Mouse (Mus musculus) ES-E14 (cell line): Measurements from ENCODE around the gene Sptbn2. TPM values are rescaled to one million over a fixed set of nuclear protein-coding genes. Genes with fewer than 3 reads are reported as not detected.

Experiments
- DNase-seq: peaks from one replicate; pipeline ENCODE4 v3.0.0-alpha.2; 2013; ENCODE audit warnings: low read depth, low spot score
- H3K27ac ChIP-seq: 2 replicates; pipeline ENCODE4 v1.5.1; 2012; ENCODE audit warnings: low read depth, mild to moderate bottlenecking, low read length, moderate library complexity, mixed read lengths; ENCODE audit not compliant: poor library complexity, insufficient read depth, severe bottlenecking
- H3K36me3 ChIP-seq: 2 replicates; pipeline ENCODE4 v1.6.1; 2012; ENCODE audit warnings: mild to moderate bottlenecking, low read length, moderate library complexity, mixed read lengths; ENCODE audit not compliant: control insufficient read depth, poor library complexity, insufficient read depth, severe bottlenecking
- H3K4me1 ChIP-seq, 2 experiments: fragments of 150-350 bp in 1 of 2; sonication (generic) in 1 of 2; 2 replicates each; pipeline ENCODE4 v1.6.1; 2012; ENCODE audit warnings: low read length in 2 of 2, mild to moderate bottlenecking in 1 of 2, mixed read lengths in 1 of 2; ENCODE audit not compliant: control insufficient read depth in 2 of 2, insufficient read depth in 2 of 2, poor library complexity in 1 of 2
- H3K4me3 ChIP-seq, 2 experiments: fragments of 150-350 bp in 1 of 2; sonication (generic) in 1 of 2; 2 replicates each; pipeline ENCODE4 v1.5.1; 2012; ENCODE audit warnings: low read length in 2 of 2, low read depth in 1 of 2, mild to moderate bottlenecking in 1 of 2, mixed read lengths in 1 of 2; ENCODE audit not compliant: insufficient read depth in 1 of 2, poor library complexity in 1 of 2, severe bottlenecking in 1 of 2
- H3K9ac ChIP-seq: 2 replicates; pipeline ENCODE4 v1.6.1; 2012; ENCODE audit warnings: low read depth, mild to moderate bottlenecking, low read length, mixed read lengths; ENCODE audit not compliant: poor library complexity, insufficient read depth, severe bottlenecking
- H3K9me3 ChIP-seq: fragments of 150-350 bp; sonication (generic); 2 replicates; pipeline ENCODE4 v1.6.1; 2012; ENCODE audit warnings: low read depth, mild to moderate bottlenecking, low read length; ENCODE audit not compliant: control insufficient read depth, insufficient read depth
- CHD2 ChIP-seq: IDR thresholded peaks from 2 replicates; pipeline ENCODE4 v1.6.1; 2014; ENCODE audit warnings: mild to moderate bottlenecking, low read depth, low read length, inconsistent platforms
- HCFC1 ChIP-seq: IDR thresholded peaks from 2 replicates; pipeline ENCODE4 v1.6.1; 2012; ENCODE audit warnings: low read length, inconsistent platforms, borderline replicate concordance; ENCODE audit not compliant: insufficient read depth
- MAFK ChIP-seq: IDR thresholded peaks from 2 replicates; pipeline ENCODE4 v1.6.1; 2014; ENCODE audit warnings: mild to moderate bottlenecking, low read depth, low read length, inconsistent platforms; ENCODE audit not compliant: insufficient read depth
- ZC3H11A ChIP-seq: IDR thresholded peaks from 2 replicates; pipeline ENCODE4 v1.6.1; 2012; ENCODE audit warnings: low read depth, mild to moderate bottlenecking, inconsistent platforms, low read length, borderline replicate concordance
- ZNF384 ChIP-seq: IDR thresholded peaks from 2 replicates; pipeline ENCODE4 v1.6.1; 2012; ENCODE audit warnings: low read depth, low read length, inconsistent platforms
- in situ Hi-C, 2 experiments: fragments of 600-800 bp; cut with MboI; formaldehyde crosslinking; loops; one replicate each; pipeline ENCODE4 v1.15.1; 2025; ENCODE audit warnings: low sequenced_read_pairs in 2 of 2, inconsistent platforms in 1 of 2; ENCODE audit not compliant: unreplicated experiment in 2 of 2
- total RNA-seq: library from RNA; depleted of rRNA; stranded (reverse); fragments of 300-350 nt; gene quantifications from 2 replicates; pipeline ENCODE4 v1.2.3, GENCODE M21; 2012; rRNA removed

Sptbn2 gene
- 14.1 and 36.7 TPM in 2 replicates for total RNA-seq

- in situ Hi-C loops = no loop called here
- H3K9ac ChIP-seq = peak within 1 kb of the TSS; percentile 65
These were observed at the start of gene Sptbn2 for GRCm38 (mm10) chr19:4711098-4711600. Gene Sptbn2 (plus strand): TSS chr19:4711167.

GRCm38 (mm10) chr19:4666815-4667214 is 44.2 kb upstream of the Sptbn2 start:
- DNase-seq = no peak
- no peaks in the 10 kb centered on the region for H3K9me3 ChIP-seq
- in situ Hi-C loops = no loop called here

More at GRCm38 (mm10) chr19:4711098-4711600, at the start of gene Sptbn2:
- H3K27ac ChIP-seq = no peak within 1 kb of the TSS
- no peaks in the 10 kb centered on the region for H3K9me3 ChIP-seq
- DNase-seq = no peak
- H3K4me3 ChIP-seq = peak within 1 kb of the TSS; percentile 65 to 82
- no peak for TF ChIP-seq HCFC1
- no peak for TF ChIP-seq ZNF384
- no peak for TF ChIP-seq CHD2
- TF ChIP-seq MAFK = no peak
- TF ChIP-seq ZC3H11A = no peak
- H3K4me1 ChIP-seq = peaks cover 0 to 4% of the 10 kb centered on the region in 2 experiments; a peak in 1 of 4 replicates
- H3K36me3 ChIP-seq = no peaks in the 10 kb centered on the region

GRCm38 (mm10) chr19:4670776-4671175 is 40.2 kb upstream of the Sptbn2 start:
- in situ Hi-C loops = no loop called here
- Histone ChIP-seq H3K4me3 (no peak overlapping the region), H3K27ac (no peak overlapping the region), H3K9me3 (no peaks in the 10 kb centered on the region), H3K36me3 (no peaks in the 10 kb centered on the region), H3K4me1 (no peaks in the 10 kb centered on the region), H3K9ac (no peak overlapping the region)
- TF ChIP-seq ZNF384 (no peak), MAFK (no peak), CHD2 (no peak), HCFC1 (no peak), ZC3H11A (no peak)
- DNase-seq = no peak

More at GRCm38 (mm10) chr19:4666815-4667214, 44.2 kb upstream of the Sptbn2 start:
- no peak for TF ChIP-seq CHD2
- TF ChIP-seq MAFK = no peak
- TF ChIP-seq ZNF384 = no peak
- TF ChIP-seq ZC3H11A = no peak
- TF ChIP-seq HCFC1 = no peak
- no peak overlapping the region for H3K4me3 ChIP-seq
- H3K27ac ChIP-seq = no peak overlapping the region
- no peaks in the 10 kb centered on the region for H3K36me3 ChIP-seq
- H3K9ac ChIP-seq = no peak overlapping the region
- H3K4me1 ChIP-seq = no peaks in the 10 kb centered on the region

DNA sequence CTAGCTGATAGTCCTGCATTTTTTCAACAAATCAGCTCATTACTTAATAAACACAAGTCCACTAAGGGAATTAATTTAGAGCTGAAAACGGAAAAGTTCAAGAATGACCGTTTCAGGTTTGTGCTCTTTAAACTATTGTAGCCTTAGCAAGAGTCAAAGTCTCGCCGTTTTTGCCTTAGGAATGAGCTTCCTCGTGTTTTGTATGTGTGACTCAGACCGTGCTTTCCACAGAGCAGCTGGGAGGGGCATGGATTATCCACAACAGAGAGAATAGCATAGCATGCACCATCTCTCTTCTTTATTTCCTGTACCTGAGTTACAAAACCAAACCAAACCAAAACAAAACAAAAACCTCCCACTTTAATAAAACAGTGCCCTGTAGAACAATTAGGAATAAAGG is 38.6 kb upstream of the Sptbn2 start:
- in situ Hi-C loops = no loop called here
- no peak for DNase-seq
- Histone ChIP-seq H3K4me3 (no peak overlapping the region), H3K36me3 (no peaks in the 10 kb centered on the region), H3K4me1 (no peaks in the 10 kb centered on the region), H3K9me3 (no peaks in the 10 kb centered on the region), H3K9ac (no peak overlapping the region), H3K27ac (no peak overlapping the region)
- TF ChIP-seq ZNF384 (no peak), ZC3H11A (no peak), HCFC1 (no peak), MAFK (no peak), CHD2 (no peak)

GRCm38 (mm10) chr19:4694346-4694745 is 16.6 kb upstream of the Sptbn2 start:
- H3K36me3 ChIP-seq = no peaks in the 10 kb centered on the region
- H3K4me1 ChIP-seq = no peaks in the 10 kb centered on the region
- no peak overlapping the region for H3K27ac ChIP-seq
- DNase-seq = no peak
- no peak for TF ChIP-seq HCFC1
- H3K4me3 ChIP-seq = no peak overlapping the region
- no peak overlapping the region for H3K9ac ChIP-seq
- in situ Hi-C loops = no loop called here
- H3K9me3 ChIP-seq = no peaks in the 10 kb centered on the region
